Mouse (Mus musculus) olfactory bulb, adult 2 months (tissue): ENCODE results near the gene Pcbp4.

Experiments used
- CTCF ChIP-seq: fragments of 200-500 bp; IDR thresholded peaks from 2 replicates; pipeline ENCODE4 v1.5.1; 2012; ENCODE audit warnings: low read depth, mild to moderate bottlenecking, low read length, moderate library complexity; ENCODE audit not compliant: insufficient read depth
- POLR2A ChIP-seq: fragments of 200-500 bp; IDR thresholded peaks from 2 replicates; pipeline ENCODE4 v1.6.1; 2012; ENCODE audit warnings: mild to moderate bottlenecking, low read depth, low read length, moderate library complexity; ENCODE audit not compliant: insufficient read depth

- TF ChIP-seq CTCF (no peak), POLR2A (no peak)
Observed at GRCm38 (mm10) chr9:106475046-106475445, 22.0 kb downstream of the Pcbp4 start.
